Mouse (Mus musculus) gastrocnemius, postnatal 14 days (tissue): ENCODE measurements around the gene Ifng. TPM values are rescaled to one million over a fixed set of nuclear protein-coding genes. Genes with fewer than 3 reads are reported as not detected.

Source experiments
- DNase-seq: peaks from one replicate; pipeline ENCODE4 v3.0.0; 2021; ENCODE audit warnings: mixed read lengths
- intact Hi-C: fragments of 180-260 bp; cut with DNase I; formaldehyde crosslinking; loops from one replicate; pipeline ENCODE4 v1.15.1; 2025; ENCODE audit warnings: low total_unique reads
- total RNA-seq, 2 experiments: library from RNA; stranded (reverse); gene quantifications; 2 replicates each; pipeline ENCODE4 v1.2.3; 2021

Gene Ifng
- total RNA-seq, 2 experiments from 2014 or later, result not detected

DNA sequence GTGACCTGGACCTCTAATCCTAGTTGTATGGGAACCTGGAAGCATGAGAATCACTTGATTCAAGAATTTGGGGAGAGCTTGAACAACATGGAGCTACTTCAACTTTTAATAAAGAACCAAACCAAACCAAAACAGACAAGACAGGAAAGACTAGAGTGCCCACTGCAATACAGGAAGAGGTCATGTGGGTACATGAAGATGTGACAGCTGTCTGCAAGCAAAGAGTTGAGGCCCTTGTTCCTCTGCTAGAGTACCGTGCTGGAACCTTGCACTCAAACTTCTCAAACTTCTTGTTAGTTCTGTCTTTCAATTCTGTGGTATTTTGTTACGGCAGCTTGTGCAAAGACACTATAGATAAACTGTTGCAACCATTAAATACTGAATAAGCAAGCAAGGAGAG is 36.5 kb downstream of the Ifng start:
- intact Hi-C loops, result no loop called here
- DNase-seq, result no peak

DNA sequence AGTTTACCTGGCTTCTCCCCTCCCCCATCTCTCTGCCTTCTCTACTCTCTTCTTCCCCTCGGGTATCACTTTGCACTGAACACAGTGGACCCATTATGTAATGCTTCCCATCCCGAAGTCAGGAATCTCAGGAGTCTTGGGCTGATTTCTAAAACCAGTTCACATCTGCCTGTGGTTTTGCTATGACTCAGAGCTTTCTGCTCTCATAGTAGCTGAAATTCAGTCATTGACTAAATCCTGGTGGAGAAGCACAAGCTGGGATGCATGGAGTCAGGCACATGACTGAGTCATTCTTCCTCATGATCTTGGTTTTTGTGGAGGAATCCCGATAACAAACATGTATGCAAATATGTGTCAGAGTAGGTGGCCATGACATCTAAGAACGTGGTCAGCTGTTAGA is 38.4 kb downstream of the Ifng start:
- intact Hi-C loops, result no loop called here
- no peak for DNase-seq

DNA sequence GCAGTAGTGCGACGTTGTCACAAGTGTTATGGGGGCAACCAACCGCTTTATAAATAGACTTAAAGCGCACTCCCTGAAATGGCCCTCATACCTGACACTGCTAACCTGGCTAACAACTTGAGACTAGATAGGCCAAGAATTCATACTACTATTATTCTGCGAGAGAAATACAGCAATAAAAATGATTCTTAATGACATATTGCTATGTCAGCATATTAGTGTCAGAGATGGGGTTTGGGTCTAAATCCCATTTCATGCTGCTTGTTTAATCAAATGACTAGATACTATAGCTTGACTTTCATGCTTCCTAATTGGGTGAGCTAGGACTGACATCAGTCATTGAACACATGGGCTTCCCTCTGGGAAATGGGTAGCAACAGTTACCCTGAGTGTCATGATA is 39.3 kb downstream of the Ifng start:
- intact Hi-C loops, result no loop called here
- no peak for DNase-seq

DNA sequence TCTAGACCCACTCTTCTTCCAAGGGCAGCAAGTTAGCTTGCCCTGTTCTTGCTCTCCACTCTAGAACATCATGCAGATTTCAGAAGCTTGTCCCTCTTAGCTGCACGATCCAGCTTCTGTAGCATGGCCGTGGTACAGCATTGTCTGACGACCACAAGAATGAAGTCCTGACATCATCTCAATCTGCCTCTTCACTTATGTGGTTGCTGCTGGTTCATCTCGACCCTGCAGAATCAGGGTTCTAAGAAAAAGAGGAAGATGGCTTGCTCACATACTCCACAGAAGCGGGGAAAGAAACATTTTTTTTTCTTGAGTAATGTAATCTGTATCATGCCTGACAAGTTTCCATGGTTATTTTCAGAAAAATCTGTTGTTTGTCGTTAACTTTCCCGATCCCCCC is 39.9 kb downstream of the Ifng start:
- DNase-seq, result no peak
- intact Hi-C loops, result no loop called here

DNA sequence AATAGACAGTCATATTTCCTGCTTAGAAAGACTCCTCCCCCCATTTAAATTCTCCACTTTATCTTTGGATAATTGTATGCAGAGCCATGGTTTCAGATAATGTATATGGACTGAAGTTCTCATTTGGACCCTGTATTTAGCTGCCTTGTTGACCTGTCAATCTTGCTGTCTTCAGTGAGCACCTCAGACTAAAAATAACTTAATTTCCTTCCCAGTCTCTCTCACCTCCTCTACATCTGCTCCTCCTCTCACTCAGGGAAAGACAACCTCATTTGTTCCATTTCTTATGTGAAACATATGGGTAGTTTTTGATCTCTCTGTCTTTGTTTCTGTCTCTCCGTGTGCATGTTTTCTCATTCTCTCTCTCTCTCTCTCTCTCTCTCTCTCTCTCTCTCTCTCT is 53.3 kb downstream of the Ifng start:
- DNase-seq, result no peak
- intact Hi-C loops, result no loop called here

DNA sequence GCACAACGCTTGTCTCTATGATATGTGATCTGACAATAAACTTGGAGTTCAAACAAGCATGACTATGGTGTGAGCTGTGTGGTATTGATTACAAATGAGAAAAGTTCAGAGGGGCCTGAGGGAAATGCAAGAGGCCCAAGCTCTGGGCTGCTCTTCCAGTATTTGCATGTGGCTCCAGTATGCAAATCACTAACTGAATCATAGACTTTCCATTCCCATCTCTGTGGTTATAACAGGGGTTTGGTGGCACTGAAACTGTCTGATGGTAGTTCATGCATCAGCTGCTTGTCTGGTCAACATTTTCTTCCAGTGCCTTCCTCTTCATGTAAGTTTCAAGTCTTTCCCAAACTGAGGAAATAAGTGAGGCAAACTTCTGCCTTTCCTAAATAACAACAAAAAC is 54.5 kb downstream of the Ifng start:
- intact Hi-C loops, result no loop called here
- no peak for DNase-seq

Other genes starting within 250 kb of the Ifng start
- not detected for gene Il22, start 236.1 kb upstream of the Ifng start, total RNA-seq
- under 1 TPM; 0.38 to 0.43 TPM for gene Gm32717, start 200.3 kb upstream of the Ifng start, total RNA-seq
- under 1 TPM; 0.38 to 0.43 TPM for gene Gm32802, start 182.4 kb upstream of the Ifng start, total RNA-seq
- gene Iltifb, start 146.0 kb upstream of the Ifng start, total RNA-seq, result not detected
- not detected for gene Gm9040, start 114.1 kb upstream of the Ifng start, total RNA-seq
- gene Gm9044, start 108.6 kb upstream of the Ifng start, total RNA-seq, result not detected
- not detected for gene Gm9045, start 103.2 kb upstream of the Ifng start, total RNA-seq
- gene Gm9046, start 97.8 kb upstream of the Ifng start, total RNA-seq, result not detected
- gene Gm9048, start 92.4 kb upstream of the Ifng start, total RNA-seq, result not detected
- gene Gm9049, start 86.9 kb upstream of the Ifng start, total RNA-seq, result not detected